Mouse (Mus musculus) neural tube, embryonic 14.5 days (tissue): ENCODE data around the gene Dcakd. TPM values are rescaled to one million over a fixed set of nuclear protein-coding genes. Genes with fewer than 3 reads are reported as not detected.

Source experiments
- ATAC-seq: fragments of 200-750 bp; cut with Nextera tagmentation; 2 replicates; pipeline ENCODE4 v1.8.0; 2017; ENCODE audit warnings: low read depth, mild to moderate bottlenecking, moderate TSS enrichment, moderate library complexity
- H3K27ac ChIP-seq: fragments of 300-500 bp; sonication (generic); 2 replicates; pipeline ENCODE4 v1.5.1; 2014; ENCODE audit warnings: low read depth, mild to moderate bottlenecking, control low read depth, low read length, moderate library complexity, mixed read lengths
- H3K27me3 ChIP-seq: fragments of 300-500 bp; sonication (generic); 2 replicates; pipeline ENCODE4 v1.6.1; 2014; ENCODE audit warnings: low read length; ENCODE audit not compliant: control insufficient read depth, insufficient read depth
- H3K36me3 ChIP-seq: fragments of 300-500 bp; sonication (generic); 2 replicates; pipeline ENCODE4 v1.6.1; 2014; ENCODE audit warnings: low read length, mixed read lengths; ENCODE audit not compliant: control insufficient read depth, insufficient read depth
- H3K4me1 ChIP-seq: fragments of 300-500 bp; sonication (generic); 2 replicates; pipeline ENCODE4 v1.6.1; 2014; ENCODE audit warnings: low read length; ENCODE audit not compliant: control insufficient read depth, insufficient read depth
- H3K4me2 ChIP-seq: fragments of 300-500 bp; sonication (generic); 2 replicates; pipeline ENCODE4 v1.6.1; 2014; ENCODE audit warnings: mild to moderate bottlenecking, low read depth, low read length, control low read depth
- H3K4me3 ChIP-seq: fragments of 300-500 bp; sonication (generic); 2 replicates; pipeline ENCODE4 v1.5.1; 2014; ENCODE audit warnings: low read depth, low read length, control low read depth, mixed read lengths
- H3K9ac ChIP-seq: fragments of 300-500 bp; sonication (generic); replicated peaks from 2 replicates; pipeline ENCODE4 v1.6.1; 2014; ENCODE audit warnings: low read depth, mild to moderate bottlenecking, control low read depth, low read length, mixed read lengths
- H3K9me3 ChIP-seq: fragments of 300-500 bp; sonication (generic); 2 replicates; pipeline ENCODE4 v1.6.1; 2016; ENCODE audit warnings: low read length; ENCODE audit not compliant: control insufficient read depth
- WGBS: fragments of 180-500 bp; shearing (Covaris S2); extraction: QIAGEN DNeasy Blood & Tissue Kit; methylation state at CpG from one replicate; pipeline ENCODE4 v1.1.7; 2014; 5-methylcytosine and 5-hydroxymethylcytosine counted together
- polyA plus RNA-seq: library from polyadenylated mRNA; unstranded; fragments of >200 nt; fragmentation: Nextera tagmentation; extraction: Ambion mirVana; gene quantifications from 2 replicates; pipeline ENCODE4 v1.2.1, GENCODE M21; 2014

Gene Dcakd
- polyA plus RNA-seq, 1 experiment from 2014 or later: 193 TPM

DNA sequence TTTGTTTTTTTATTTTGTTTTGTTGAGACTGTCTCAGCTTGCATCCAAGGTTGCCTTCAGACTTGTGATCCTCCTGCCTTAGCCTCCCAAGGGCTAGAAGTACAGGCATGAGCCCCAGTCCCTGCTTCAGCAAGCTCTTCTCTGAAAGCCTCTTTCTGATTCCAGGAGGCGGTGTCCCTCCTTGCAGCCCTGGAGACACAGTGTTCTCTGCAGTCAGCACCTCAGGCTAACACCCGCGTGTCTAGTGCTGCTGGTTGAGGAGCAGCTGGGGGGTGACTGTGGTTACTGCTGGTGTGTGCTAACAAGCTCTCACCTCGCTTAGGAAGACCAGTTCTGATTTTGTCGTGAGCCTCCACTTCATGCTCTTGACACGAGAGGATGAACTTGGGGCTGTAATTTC lies 6.9 kb upstream of the Dcakd start:
- H3K9me3 ChIP-seq: no peaks in the 10 kb centered on the region
- no peaks in the 10 kb centered on the region for H3K27me3 ChIP-seq
- H3K4me3 ChIP-seq: no peak overlapping the region
- ATAC-seq: no peak
- no peaks in the 10 kb centered on the region for H3K4me1 ChIP-seq
- H3K27ac ChIP-seq: no peak overlapping the region
- no peak overlapping the region for H3K9ac ChIP-seq
- H3K36me3 ChIP-seq: no peaks in the 10 kb centered on the region
- 91% methylated on average over 6 of the region's 6 CpGs for WGBS
- H3K4me2 ChIP-seq: no peak overlapping the region

DNA sequence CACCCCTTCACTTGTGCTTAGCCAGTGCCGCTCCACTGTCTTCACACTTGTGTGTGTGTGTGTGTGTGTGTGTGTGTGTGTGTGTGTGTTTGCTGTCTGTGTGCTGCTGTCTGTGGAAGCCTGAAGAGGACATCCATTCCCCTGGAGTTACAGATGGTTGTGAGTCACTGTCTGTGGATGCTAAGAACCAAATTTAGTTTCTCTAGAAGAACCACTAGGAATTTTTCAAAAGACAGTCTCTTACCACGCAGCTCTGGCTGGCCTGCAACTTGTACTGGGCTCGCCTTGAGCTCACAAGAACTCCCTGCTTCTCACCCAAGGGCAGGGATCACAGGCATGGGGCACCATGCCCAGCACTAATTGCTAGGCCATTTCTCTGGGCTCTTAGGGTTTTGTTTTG lies 4.9 kb upstream of the Dcakd start:
- WGBS: 95% methylated on average over 3 of the region's 3 CpGs
- H3K9me3 ChIP-seq: no peaks in the 10 kb centered on the region
- no peak overlapping the region for H3K9ac ChIP-seq
- peaks cover 5% of the 10 kb centered on the region for H3K4me1 ChIP-seq
- H3K27ac ChIP-seq: no peak overlapping the region
- no peaks in the 10 kb centered on the region for H3K27me3 ChIP-seq
- H3K4me3 ChIP-seq: no peak overlapping the region
- H3K36me3 ChIP-seq: no peaks in the 10 kb centered on the region
- no peak overlapping the region for H3K4me2 ChIP-seq
- ATAC-seq: no peak

GRCm38 (mm10) chr11:103027570-103028175 lies 460 bp downstream of the Dcakd start:
- H3K9ac ChIP-seq: peak overlapping the region; percentile 55
- H3K27ac ChIP-seq: peak overlapping the region; percentile 65
- H3K4me3 ChIP-seq: peak overlapping the region; percentile 52
- no peaks in the 10 kb centered on the region for H3K9me3 ChIP-seq
- peak; percentile 9 for ATAC-seq
- H3K36me3 ChIP-seq: no peaks in the 10 kb centered on the region
- no peaks in the 10 kb centered on the region for H3K27me3 ChIP-seq
- 15% methylated on average over 8 of the region's 8 CpGs for WGBS
- peaks cover 5% of the 10 kb centered on the region for H3K4me1 ChIP-seq
- H3K4me2 ChIP-seq: peak overlapping the region; percentile 59

- Histone ChIP-seq H3K9me3 (no peaks in the 10 kb centered on the region), H3K4me1 (peaks cover 5% of the 10 kb centered on the region), H3K27ac (no peak overlapping the region), H3K9ac (no peak overlapping the region), H3K27me3 (no peaks in the 10 kb centered on the region), H3K36me3 (no peaks in the 10 kb centered on the region), H3K4me2 (no peak overlapping the region), H3K4me3 (no peak overlapping the region)
- no peak for ATAC-seq
- 97% methylated on average over 3 of the region's 3 CpGs for WGBS
Measured at GRCm38 (mm10) chr11:103026901-103027300, 1.2 kb downstream of the Dcakd start.

- Histone ChIP-seq H3K27me3 (no peaks in the 10 kb centered on the region), H3K4me1 (peaks cover under 1% of the 10 kb centered on the region), H3K4me2 (no peak overlapping the region), H3K27ac (no peak overlapping the region), H3K36me3 (no peaks in the 10 kb centered on the region), H3K4me3 (no peak overlapping the region), H3K9ac (no peak overlapping the region), H3K9me3 (no peaks in the 10 kb centered on the region)
- WGBS: 92% methylated on average over 3 of the region's 3 CpGs
- ATAC-seq: no peak
Measured at GRCm38 (mm10) chr11:103023974-103024373, 4.2 kb downstream of the Dcakd start.

- WGBS: 76% methylated on average over 3 of the region's 3 CpGs
- Histone ChIP-seq H3K9me3 (no peaks in the 10 kb centered on the region), H3K4me1 (peaks cover 4% of the 10 kb centered on the region), H3K4me3 (no peak overlapping the region), H3K27ac (no peak overlapping the region), H3K27me3 (no peaks in the 10 kb centered on the region), H3K9ac (no peak overlapping the region), H3K36me3 (no peaks in the 10 kb centered on the region), H3K4me2 (no peak overlapping the region)
- no peak for ATAC-seq
Measured at GRCm38 (mm10) chr11:103020713-103021335, 7.3 kb downstream of the Dcakd start.

- WGBS: 93% methylated on average over 7 of the region's 7 CpGs
- H3K4me2 ChIP-seq: no peak overlapping the region
- H3K36me3 ChIP-seq: no peaks in the 10 kb centered on the region
- no peak for ATAC-seq
- no peak overlapping the region for H3K27ac ChIP-seq
- H3K9ac ChIP-seq: no peak overlapping the region
- H3K9me3 ChIP-seq: no peaks in the 10 kb centered on the region
- H3K4me1 ChIP-seq: peaks cover 10% of the 10 kb centered on the region
- H3K27me3 ChIP-seq: no peaks in the 10 kb centered on the region
- H3K4me3 ChIP-seq: no peak overlapping the region
Measured at GRCm38 (mm10) chr11:103019325-103019724, 8.8 kb downstream of the Dcakd start.

DNA sequence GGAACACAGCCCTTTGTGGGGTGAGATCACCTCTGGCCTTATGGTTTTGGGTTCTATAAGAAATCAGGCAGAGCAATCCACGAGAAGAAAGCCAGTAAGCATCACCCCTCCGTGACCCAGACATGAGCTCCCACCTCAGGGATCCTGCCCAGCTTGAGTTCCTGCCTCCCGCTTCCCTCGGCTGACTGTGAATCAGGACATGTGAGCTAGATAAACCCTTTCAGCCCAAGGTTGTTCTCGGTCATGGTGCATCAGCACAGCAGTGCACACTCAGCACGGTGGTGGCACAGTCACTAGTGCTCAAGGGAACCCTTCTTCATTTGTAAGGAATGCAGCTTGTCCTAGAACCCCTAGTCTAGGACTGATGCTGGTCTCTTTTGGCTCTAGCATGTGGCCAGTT lies 9.3 kb downstream of the Dcakd start:
- Histone ChIP-seq H3K9ac (no peak overlapping the region), H3K27ac (no peak overlapping the region), H3K4me3 (no peak overlapping the region), H3K36me3 (no peaks in the 10 kb centered on the region), H3K9me3 (no peaks in the 10 kb centered on the region), H3K4me1 (peaks cover 10% of the 10 kb centered on the region), H3K4me2 (no peak overlapping the region), H3K27me3 (no peaks in the 10 kb centered on the region)
- no peak for ATAC-seq
- 81% methylated on average over 6 of the region's 6 CpGs for WGBS

GRCm38 (mm10) chr11:103017661-103018060 lies 10.5 kb downstream of the Dcakd start:
- WGBS: 41% methylated on average over 9 of the region's 9 CpGs
- Histone ChIP-seq H3K9ac (no peak overlapping the region), H3K4me3 (no peak overlapping the region), H3K27me3 (no peaks in the 10 kb centered on the region), H3K4me2 (no peak overlapping the region), H3K27ac (no peak overlapping the region), H3K9me3 (no peaks in the 10 kb centered on the region), H3K36me3 (no peaks in the 10 kb centered on the region), H3K4me1 (peaks cover 10% of the 10 kb centered on the region)
- ATAC-seq: no peak
